Mouse (Mus musculus) T-cell, adult 66 days (primary cell): ENCODE results near the gene 1190005I06Rik. TPM values are rescaled to one million over a fixed set of nuclear protein-coding genes. Genes with fewer than 3 reads are reported as not detected.

ENCODE experiments used
- total RNA-seq, 2 experiments: library from RNA; stranded (reverse); gene quantifications; 3 replicates in 1 of 2; 4 replicates in 1 of 2; pipeline ENCODE4 v1.2.4; 2023

The 1190005I06Rik gene
- not detected for total RNA-seq

GRCm38 (mm10) chr8:120647532-120647931 is at the start of gene 1190005I06Rik:
1190005I06Rik (minus strand) TSS chr8:120647632.

GRCm38 (mm10) chr8:120668374-120668905 is 21.0 kb upstream of the 1190005I06Rik start, which contains the start of gene Emc8:
Emc8 (minus strand) TSS chr8:120668573.

GRCm38 (mm10) chr8:120667561-120668373 is 20.3 kb upstream of the 1190005I06Rik start, which contains the start of the genes Gm27021 and Cox4i1:
Gm27021 (minus strand) TSS chr8:120668079.
Cox4i1 (plus strand) TSS chr8:120668222.

GRCm38 (mm10) chr8:120588908-120589771 is 58.3 kb downstream of the 1190005I06Rik start, which contains the start of gene Gins2:
Gins2 (minus strand) TSS chr8:120589304.

Other genes with a start within 250 kb of the 1190005I06Rik start
- 1 to 10 TPM; 3.2 to 6.7 TPM for gene Gins2, start 58.3 kb downstream of the 1190005I06Rik start, total RNA-seq
- not detected for gene Gm27021, start 20.4 kb upstream of the 1190005I06Rik start, total RNA-seq
- 100 to 1,000 TPM; 422 to 452 TPM for gene Cox4i1, start 20.6 kb upstream of the 1190005I06Rik start, total RNA-seq
- 10 to 100 TPM; 29.5 to 31.3 TPM for gene Emc8, start 20.9 kb upstream of the 1190005I06Rik start, total RNA-seq
- 10 to 100 TPM; 12.6 to 27.7 TPM for gene Irf8, start 88.7 kb upstream of the 1190005I06Rik start, total RNA-seq